Mouse (Mus musculus): ENCODE measurements around the gene Oxa1l. TPM values are rescaled to one million over a fixed set of nuclear protein-coding genes. Genes with fewer than 3 reads are reported as not detected.
A peak's percentile ranks its signal among the peaks of the same experiment; 100 is the strongest.

The Oxa1l gene
- polyA plus RNA-seq, 1 experiment from 2014 or later: 21.4 TPM

DNA sequence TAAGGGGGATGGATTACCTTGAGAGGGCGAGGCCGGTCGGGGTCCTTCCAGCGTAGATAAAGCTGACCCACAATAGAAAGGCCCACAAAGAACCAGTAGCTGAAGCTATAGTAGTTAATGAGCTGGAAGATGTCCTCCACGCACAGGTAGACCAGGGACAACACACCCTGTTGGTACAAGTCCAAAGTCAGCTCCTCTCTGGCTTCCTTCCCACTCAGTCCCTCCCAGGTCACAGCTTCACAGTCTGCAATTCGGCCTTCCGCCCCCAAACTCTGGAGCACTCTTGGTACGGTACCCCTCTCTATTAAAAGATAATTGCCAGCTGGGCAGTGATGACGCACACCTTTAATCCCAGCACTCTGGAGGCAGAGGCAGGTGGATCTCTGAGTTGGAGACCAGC lies 12.3 kb downstream of the Oxa1l start:
- Histone ChIP-seq H3K27me3 (no peaks in the 10 kb centered on the region), H3K4me3 (replicated peaks) (no peak overlapping the region), H3K36me3 (peaks cover 48% of the 10 kb centered on the region), H3K27ac (no peak overlapping the region), H3K9me3 (replicated peaks) (no peaks in the 10 kb centered on the region), H3K9ac (no peak overlapping the region), H3K4me1 (replicated peaks) (no peaks in the 10 kb centered on the region), H3K4me2 (no peak overlapping the region)
- ATAC-seq (ENCODE audit: low read depth) (no peak), DNase-seq (no peak)
- WGBS (ENCODE audit: insufficient replicate concordance): 84% methylated on average over 9 of the region's 9 CpGs

DNA sequence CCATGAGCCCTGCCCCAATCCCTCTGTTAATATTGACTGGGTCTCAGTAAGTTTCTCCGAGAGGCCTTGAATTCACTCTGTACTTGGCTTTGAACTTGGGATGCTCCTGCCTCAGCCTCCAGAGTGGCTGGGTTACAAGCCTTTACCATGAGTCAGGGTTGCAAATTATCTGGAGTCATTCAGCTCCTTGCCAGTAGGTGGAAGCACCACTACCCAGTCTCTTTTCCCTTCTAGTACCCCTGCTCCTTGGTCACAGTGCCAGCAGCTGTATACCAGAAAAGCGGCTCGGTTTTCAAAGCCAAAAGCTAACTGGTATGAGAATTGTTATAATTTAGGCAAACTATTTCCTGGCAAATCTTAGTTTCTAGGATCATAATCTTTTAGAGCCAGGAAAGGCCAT lies 15.3 kb downstream of the Oxa1l start:
- H3K4me3 ChIP-seq (replicated peaks): no peak overlapping the region
- no peaks in the 10 kb centered on the region for H3K9me3 ChIP-seq (replicated peaks)
- no peaks in the 10 kb centered on the region for H3K27me3 ChIP-seq
- H3K27ac ChIP-seq: no peak overlapping the region
- H3K36me3 ChIP-seq: peaks cover 19% of the 10 kb centered on the region
- H3K4me1 ChIP-seq (replicated peaks): peaks cover 14% of the 10 kb centered on the region; the same call in 1 of the 2 replicates
- no peak overlapping the region for H3K9ac ChIP-seq
- 49% methylated on average over 3 of the region's 3 CpGs for WGBS (ENCODE audit: insufficient replicate concordance)
- ATAC-seq (ENCODE audit: low read depth) (no peak), DNase-seq (no peak)
- H3K4me2 ChIP-seq: no peak overlapping the region

GRCm38 (mm10) chr14:54377166-54377565 lies 16.5 kb downstream of the Oxa1l start:
- no peaks in the 10 kb centered on the region for H3K27me3 ChIP-seq
- ATAC-seq (ENCODE audit: low read depth) (no peak), DNase-seq (no peak)
- H3K4me1 ChIP-seq (replicated peaks): peaks cover 25% of the 10 kb centered on the region
- WGBS (ENCODE audit: insufficient replicate concordance): 62% methylated on average over 6 of the region's 6 CpGs
- H3K36me3 ChIP-seq: peaks cover 10% of the 10 kb centered on the region
- H3K9me3 ChIP-seq (replicated peaks): no peaks in the 10 kb centered on the region
- H3K9ac ChIP-seq: no peak overlapping the region
- no peak overlapping the region for H3K4me3 ChIP-seq (replicated peaks)
- no peak overlapping the region for H3K4me2 ChIP-seq
- no peak overlapping the region for H3K27ac ChIP-seq

- no peaks in the 10 kb centered on the region for H3K27me3 ChIP-seq
- no peaks in the 10 kb centered on the region for H3K9me3 ChIP-seq (replicated peaks)
- no peak for ATAC-seq (ENCODE audit: low read depth)
- H3K4me1 ChIP-seq (replicated peaks): peaks cover 49% of the 10 kb centered on the region
- H3K36me3 ChIP-seq: no peaks in the 10 kb centered on the region
- no peak overlapping the region for H3K27ac ChIP-seq
- no peak for DNase-seq
- H3K9ac ChIP-seq: no peak overlapping the region
- no peak overlapping the region for H3K4me2 ChIP-seq
- 52% methylated on average over 13 of the region's 13 CpGs for WGBS (ENCODE audit: insufficient replicate concordance)
- no peak overlapping the region for H3K4me3 ChIP-seq (replicated peaks)
Observed at GRCm38 (mm10) chr14:54379571-54379970, 18.9 kb downstream of the Oxa1l start.

DNA sequence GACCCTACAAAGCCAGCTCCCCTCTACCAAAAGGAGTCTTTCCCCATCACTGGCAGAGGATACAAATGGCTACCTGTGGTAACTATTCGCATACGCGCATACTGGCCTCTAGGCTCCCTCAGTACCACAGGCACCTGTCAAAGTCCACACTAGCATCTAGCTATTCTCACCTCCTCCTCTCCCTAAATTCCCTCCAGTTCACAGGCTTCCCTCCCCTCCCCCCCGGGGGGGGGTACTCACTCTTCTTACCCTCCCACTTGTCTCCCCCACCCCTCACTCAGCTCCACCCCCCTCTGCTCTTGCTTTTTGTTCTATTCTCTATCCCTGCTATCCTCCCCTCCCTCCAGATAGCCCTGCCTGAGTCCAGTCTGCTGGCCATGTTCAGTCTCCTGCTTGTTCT lies 20.0 kb downstream of the Oxa1l start:
- no peaks in the 10 kb centered on the region for H3K36me3 ChIP-seq
- no peaks in the 10 kb centered on the region for H3K27me3 ChIP-seq
- no peak overlapping the region for H3K9ac ChIP-seq
- WGBS (ENCODE audit: insufficient replicate concordance): 71% methylated on average over 4 of the region's 4 CpGs
- DNase-seq: no peak
- peaks cover 50% of the 10 kb centered on the region for H3K4me1 ChIP-seq (replicated peaks)
- no peak overlapping the region for H3K4me3 ChIP-seq (replicated peaks)
- ATAC-seq (ENCODE audit: low read depth): no peak
- no peak overlapping the region for H3K4me2 ChIP-seq
- no peaks in the 10 kb centered on the region for H3K9me3 ChIP-seq (replicated peaks)
- no peak overlapping the region for H3K27ac ChIP-seq

DNA sequence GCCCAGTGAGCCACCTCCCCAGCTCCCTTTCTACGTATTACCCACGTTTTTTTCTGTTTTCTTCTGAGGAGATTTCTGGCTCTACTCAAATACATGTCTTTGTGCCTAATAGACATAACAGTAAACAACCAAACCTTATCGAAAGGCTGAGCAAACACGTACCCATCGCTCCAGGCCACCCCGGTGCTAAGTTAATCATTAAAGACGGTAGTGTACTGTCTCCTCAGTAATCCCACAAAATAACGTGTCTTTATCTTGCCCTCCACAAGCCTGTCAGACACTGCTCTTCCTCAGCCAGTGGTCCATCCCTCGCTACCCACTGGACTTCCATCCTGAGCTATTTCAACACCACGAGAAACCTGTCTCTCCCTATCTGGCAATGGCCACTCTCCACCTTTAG lies 21.2 kb downstream of the Oxa1l start:
- no peak for ATAC-seq (ENCODE audit: low read depth)
- H3K4me3 ChIP-seq (replicated peaks): no peak overlapping the region
- H3K9ac ChIP-seq: no peak overlapping the region

GRCm38 (mm10) chr14:54382641-54383040 lies 22.0 kb downstream of the Oxa1l start:
- H3K9me3 ChIP-seq (replicated peaks): no peaks in the 10 kb centered on the region
- ATAC-seq (ENCODE audit: low read depth): no peak
- no peaks in the 10 kb centered on the region for H3K27me3 ChIP-seq
- H3K27ac ChIP-seq: peak overlapping the region; percentile 66; the same call in 1 of the 2 replicates
- no peak overlapping the region for H3K4me3 ChIP-seq (replicated peaks)
- no peak overlapping the region for H3K9ac ChIP-seq
- 70% methylated on average over 9 of the region's 9 CpGs for WGBS (ENCODE audit: insufficient replicate concordance)
- H3K4me2 ChIP-seq: no peak overlapping the region
- peaks cover 50% of the 10 kb centered on the region for H3K4me1 ChIP-seq (replicated peaks)
- no peaks in the 10 kb centered on the region for H3K36me3 ChIP-seq
- DNase-seq: no peak

More for the DNA sequence above, 21.2 kb downstream of the Oxa1l start:
- Histone ChIP-seq H3K9me3 (replicated peaks) (no peaks in the 10 kb centered on the region), H3K36me3 (no peaks in the 10 kb centered on the region), H3K27ac (peak overlapping the region; percentile 44), H3K4me2 (no peak overlapping the region), H3K4me1 (replicated peaks) (peaks cover 50% of the 10 kb centered on the region), H3K27me3 (no peaks in the 10 kb centered on the region)
- 59% methylated on average over 10 of the region's 10 CpGs for WGBS (ENCODE audit: insufficient replicate concordance)
- DNase-seq: no peak

- Histone ChIP-seq H3K4me1 (replicated peaks) (peaks cover 50% of the 10 kb centered on the region), H3K27me3 (no peaks in the 10 kb centered on the region), H3K9ac (no peak overlapping the region), H3K4me3 (replicated peaks) (no peak overlapping the region), H3K4me2 (no peak overlapping the region), H3K36me3 (no peaks in the 10 kb centered on the region), H3K9me3 (replicated peaks) (no peaks in the 10 kb centered on the region), H3K27ac (peak overlapping the region; percentile 66)
- WGBS (ENCODE audit: insufficient replicate concordance): 30% methylated on average over 4 of the region's 4 CpGs
- peak; percentile 53 for ATAC-seq (ENCODE audit: low read depth)
- DNase-seq: no peak
Observed at GRCm38 (mm10) chr14:54383355-54383771, 22.7 kb downstream of the Oxa1l start.

GRCm38 (mm10) chr14:54384396-54384795 lies 23.8 kb downstream of the Oxa1l start:
- ATAC-seq (ENCODE audit: low read depth): peak; percentile 37; the same call in 1 of the 2 replicates
- no peak overlapping the region; the same call in 1 of the 2 replicates for H3K27ac ChIP-seq
- H3K4me2 ChIP-seq: no peak overlapping the region
- peaks cover 50% of the 10 kb centered on the region for H3K4me1 ChIP-seq (replicated peaks)
- no peaks in the 10 kb centered on the region for H3K9me3 ChIP-seq (replicated peaks)
- no peak overlapping the region for H3K4me3 ChIP-seq (replicated peaks)
- no peaks in the 10 kb centered on the region for H3K27me3 ChIP-seq
- no peak for DNase-seq
- WGBS (ENCODE audit: insufficient replicate concordance): 45% methylated on average over 8 of the region's 8 CpGs
- H3K36me3 ChIP-seq: no peaks in the 10 kb centered on the region
- no peak overlapping the region for H3K9ac ChIP-seq

DNA sequence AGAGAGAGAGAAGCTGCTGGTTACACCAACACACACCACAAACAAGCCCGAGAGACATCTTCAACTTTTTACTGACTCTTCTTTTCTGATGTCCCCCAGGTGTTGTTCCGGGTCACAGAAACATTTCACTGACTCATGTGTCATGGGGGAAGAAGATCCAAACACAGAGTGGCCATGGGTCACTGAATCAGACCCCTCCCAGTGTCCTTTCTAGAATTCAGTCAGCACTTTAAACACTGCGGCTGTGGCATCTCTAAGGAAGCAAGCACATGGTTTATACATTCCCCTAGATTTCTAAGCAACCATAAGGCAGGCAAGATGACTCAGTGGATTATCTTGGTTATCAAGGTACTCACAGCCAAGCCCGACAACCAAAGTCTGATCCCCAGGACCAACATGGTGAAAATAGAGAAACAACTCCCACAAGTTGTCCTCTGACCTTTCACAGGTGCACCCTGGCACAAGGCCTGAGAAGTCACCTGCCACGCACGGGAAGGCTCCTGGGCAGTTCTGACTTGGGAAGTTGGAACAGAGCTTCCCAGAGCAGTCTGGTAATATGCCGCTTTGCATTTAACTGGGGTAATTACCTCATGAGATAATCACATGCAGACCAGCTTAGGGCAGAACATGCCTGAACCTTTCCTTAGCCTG lies 25.5 kb downstream of the Oxa1l start:
- no peak for DNase-seq
- H3K4me2 ChIP-seq: no peak overlapping the region
- no peak overlapping the region for H3K27ac ChIP-seq
- H3K9me3 ChIP-seq (replicated peaks): no peaks in the 10 kb centered on the region
- H3K27me3 ChIP-seq: no peaks in the 10 kb centered on the region
- peaks cover 34% of the 10 kb centered on the region for H3K4me1 ChIP-seq (replicated peaks)
- no peaks in the 10 kb centered on the region for H3K36me3 ChIP-seq
- H3K9ac ChIP-seq: no peak overlapping the region
- ATAC-seq (ENCODE audit: low read depth): no peak
- 68% methylated on average over 7 of the region's 7 CpGs for WGBS (ENCODE audit: insufficient replicate concordance)
- no peak overlapping the region for H3K4me3 ChIP-seq (replicated peaks)

DNA sequence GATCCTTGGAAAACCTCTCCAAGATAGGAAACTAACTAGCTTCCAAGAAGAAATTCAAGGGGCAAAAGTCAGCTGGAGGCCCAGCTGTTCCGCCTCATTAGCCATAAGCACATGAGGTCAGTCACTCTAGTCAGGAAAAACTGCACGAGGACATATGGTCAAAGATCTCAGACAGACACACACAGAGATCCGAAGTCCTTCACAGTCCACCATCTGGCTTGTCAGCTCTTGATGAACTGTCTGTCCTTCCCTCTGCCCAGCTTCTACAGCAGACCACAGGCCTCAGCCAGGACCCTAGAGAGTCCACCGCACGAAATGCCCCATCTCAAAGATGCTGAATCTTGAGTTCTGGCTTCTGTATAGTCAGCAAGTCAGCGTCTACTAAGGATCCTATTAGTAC lies 26.9 kb downstream of the Oxa1l start:
- no peak overlapping the region for H3K4me2 ChIP-seq
- no peak overlapping the region for H3K9ac ChIP-seq
- ATAC-seq (ENCODE audit: low read depth) (no peak), DNase-seq (no peak)
- H3K27me3 ChIP-seq: no peaks in the 10 kb centered on the region
- H3K27ac ChIP-seq: no peak overlapping the region
- peaks cover 21% of the 10 kb centered on the region for H3K4me1 ChIP-seq (replicated peaks)
- H3K4me3 ChIP-seq (replicated peaks): no peak overlapping the region
- 70% methylated on average over 6 of the region's 6 CpGs for WGBS (ENCODE audit: insufficient replicate concordance)
- no peaks in the 10 kb centered on the region for H3K36me3 ChIP-seq
- H3K9me3 ChIP-seq (replicated peaks): no peaks in the 10 kb centered on the region

GRCm38 (mm10) chr14:54390843-54391242 lies 30.2 kb downstream of the Oxa1l start:
- H3K27me3 ChIP-seq: no peaks in the 10 kb centered on the region
- 59% methylated on average over 6 of the region's 6 CpGs for WGBS (ENCODE audit: insufficient replicate concordance)
- H3K4me2 ChIP-seq: no peak overlapping the region
- H3K9ac ChIP-seq: no peak overlapping the region
- peaks cover 5% of the 10 kb centered on the region; the same call in 1 of the 2 replicates for H3K36me3 ChIP-seq
- no peak overlapping the region for H3K27ac ChIP-seq
- no peak overlapping the region for H3K4me3 ChIP-seq (replicated peaks)
- no peaks in the 10 kb centered on the region for H3K9me3 ChIP-seq (replicated peaks)
- no peak for ATAC-seq (ENCODE audit: low read depth)
- DNase-seq: no peak
- H3K4me1 ChIP-seq (replicated peaks): no peaks in the 10 kb centered on the region
